Mouse (Mus musculus): Measurements from ENCODE around the gene Myh7b. TPM values are rescaled to one million over a fixed set of nuclear protein-coding genes. Genes with fewer than 3 reads are reported as not detected.

Gene Myh7b
- total RNA-seq, 1 experiment from 2014 or later, result not detected

DNA sequence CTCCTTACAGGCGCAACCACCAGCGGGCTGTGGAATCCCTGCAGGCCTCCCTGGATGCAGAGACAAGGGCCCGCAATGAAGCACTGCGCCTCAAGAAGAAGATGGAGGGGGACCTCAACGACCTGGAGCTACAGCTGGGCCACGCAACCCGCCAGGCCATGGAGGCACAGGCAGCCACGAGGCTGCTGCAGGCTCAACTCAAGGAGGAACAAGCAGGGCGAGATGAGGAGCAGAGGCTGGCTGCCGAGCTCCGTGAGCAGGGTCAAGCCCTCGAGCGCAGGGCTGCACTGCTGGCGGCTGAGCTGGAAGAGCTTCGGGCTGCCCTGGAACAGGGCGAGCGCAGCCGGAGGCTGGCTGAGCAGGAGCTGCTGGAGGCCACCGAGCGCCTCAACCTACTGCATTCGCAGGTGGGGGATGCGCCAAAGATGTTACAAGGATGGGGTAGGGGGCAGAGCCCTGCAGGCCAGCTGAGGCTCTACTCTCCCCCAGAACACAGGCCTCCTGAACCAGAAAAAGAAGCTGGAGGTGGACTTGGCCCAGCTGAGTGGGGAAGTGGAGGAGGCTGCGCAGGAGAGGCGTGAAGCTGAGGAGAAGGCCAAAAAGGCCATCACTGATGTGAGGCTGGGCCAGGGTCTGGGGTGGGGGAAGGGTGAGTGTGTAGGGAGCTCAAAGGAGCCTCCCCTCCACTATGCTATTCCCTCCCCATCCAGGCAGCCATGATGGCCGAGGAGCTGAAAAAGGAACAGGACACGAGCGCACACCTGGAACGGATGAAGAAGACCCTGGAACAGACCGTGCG lies 21.3 kb downstream of the Myh7b start:
- ATAC-seq (replicated peaks; ENCODE audit: low read depth, poor library complexity, severe bottlenecking), result no peak

DNA sequence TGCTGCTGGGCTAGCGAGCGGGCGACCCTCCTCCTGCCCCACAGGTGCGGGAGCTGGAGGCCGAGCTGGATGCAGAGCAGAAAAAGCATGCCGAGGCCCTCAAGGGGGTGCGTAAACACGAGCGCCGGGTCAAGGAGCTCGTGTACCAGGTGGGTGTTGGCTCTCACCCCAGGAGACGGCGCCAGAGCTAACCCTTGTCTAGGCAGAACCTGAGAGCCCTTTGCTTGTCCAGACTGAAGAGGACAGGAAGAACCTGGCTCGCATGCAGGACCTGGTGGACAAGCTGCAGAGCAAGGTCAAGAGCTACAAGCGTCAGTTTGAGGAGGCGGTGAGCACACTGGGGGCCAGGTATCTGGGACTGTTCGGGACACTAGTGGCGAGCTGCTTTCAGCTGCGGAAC lies 22.1 kb downstream of the Myh7b start:
- ATAC-seq (replicated peaks; ENCODE audit: low read depth, poor library complexity, severe bottlenecking), result no peak

DNA sequence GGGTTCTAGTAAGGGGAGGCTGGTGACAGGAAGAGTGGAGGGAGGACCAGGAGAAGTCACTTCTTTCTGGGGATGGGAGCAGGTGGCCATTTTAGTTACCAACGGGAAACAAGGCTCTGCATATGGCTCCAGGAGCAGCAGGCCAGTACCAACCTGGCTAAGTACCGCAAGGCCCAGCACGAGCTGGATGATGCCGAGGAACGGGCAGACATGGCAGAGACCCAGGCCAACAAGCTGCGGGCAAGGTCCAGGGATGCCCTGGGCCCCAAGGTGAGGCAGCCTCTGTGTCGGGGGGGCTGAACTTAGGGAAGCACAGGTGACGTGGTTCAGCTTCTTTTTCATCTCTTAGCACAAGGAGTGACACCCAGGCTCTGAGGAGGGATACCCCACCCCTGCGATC lies 22.7 kb downstream of the Myh7b start:
- ATAC-seq (replicated peaks; ENCODE audit: low read depth, poor library complexity, severe bottlenecking), result no peak

DNA sequence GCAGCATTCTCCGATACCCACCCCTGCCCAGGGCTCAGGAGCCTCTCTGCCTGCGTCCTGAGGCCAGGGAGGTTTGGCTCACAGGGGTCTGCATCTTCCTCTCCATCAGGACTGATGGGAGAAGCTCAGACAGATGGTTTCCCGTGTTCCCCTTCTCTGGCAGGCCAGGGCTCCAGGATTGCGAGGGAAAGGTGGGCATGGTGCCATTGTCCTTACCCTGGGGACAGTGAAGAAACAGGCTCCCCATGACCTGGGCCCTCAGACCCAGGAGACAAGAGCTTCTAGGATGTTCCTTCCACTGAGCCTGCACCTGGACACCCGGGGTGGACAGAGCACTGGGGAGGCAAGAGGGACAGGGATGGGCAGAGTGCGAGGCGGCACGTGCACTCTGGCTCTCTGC lies 23.6 kb downstream of the Myh7b start:
- no peak for ATAC-seq (replicated peaks; ENCODE audit: low read depth, poor library complexity, severe bottlenecking)

- ATAC-seq (replicated peaks; ENCODE audit: low read depth, poor library complexity, severe bottlenecking), result no peak
Measured at GRCm38 (mm10) chr2:155635961-155636360, 24.9 kb downstream of the Myh7b start.

DNA sequence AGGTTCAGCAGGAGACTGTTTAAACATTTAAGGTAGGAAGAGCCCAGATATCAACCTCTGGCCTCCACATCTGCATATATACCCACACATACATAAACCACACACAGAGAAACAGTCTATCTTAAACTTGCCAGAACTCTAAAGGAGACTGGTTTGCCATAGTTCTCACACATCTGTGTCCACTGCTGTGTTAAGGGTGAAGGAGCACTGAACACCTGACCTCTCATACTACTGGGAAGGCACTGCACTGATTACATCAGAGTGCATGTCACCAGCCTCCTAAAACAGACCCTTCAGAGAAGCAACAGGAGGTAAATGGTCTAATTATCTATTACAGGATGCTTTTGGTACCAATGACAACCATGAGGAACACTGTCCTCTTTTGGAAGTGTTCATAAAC lies 25.9 kb downstream of the Myh7b start:
- ATAC-seq (replicated peaks; ENCODE audit: low read depth, poor library complexity, severe bottlenecking), result no peak

DNA sequence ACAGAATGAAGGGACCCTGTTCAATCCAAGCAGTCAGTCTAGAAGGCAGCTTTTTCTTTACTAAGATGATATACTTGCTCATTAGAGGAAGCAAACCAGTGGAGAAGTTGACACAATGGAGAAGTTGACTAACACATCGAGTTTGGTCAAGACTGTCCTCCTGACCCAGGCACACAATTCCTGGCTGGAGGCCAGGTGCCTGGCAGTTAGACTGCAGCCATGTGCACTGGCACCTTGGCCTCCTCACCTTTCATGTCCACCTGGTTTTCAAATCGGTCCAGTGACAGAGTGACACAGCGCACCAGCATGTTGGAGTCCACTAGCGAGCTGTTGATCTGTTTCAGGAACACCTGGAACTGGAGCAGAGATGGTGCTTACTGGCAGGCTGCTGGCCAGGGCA lies 26.4 kb downstream of the Myh7b start:
- no peak for ATAC-seq (replicated peaks; ENCODE audit: low read depth, poor library complexity, severe bottlenecking)

GRCm38 (mm10) chr2:155640656-155641055 lies 29.6 kb downstream of the Myh7b start:
- ATAC-seq (replicated peaks; ENCODE audit: low read depth, poor library complexity, severe bottlenecking), result no peak

GRCm38 (mm10) chr2:155641540-155642472 lies 30.8 kb downstream of the Myh7b start:
- ATAC-seq (replicated peaks; ENCODE audit: low read depth, poor library complexity, severe bottlenecking), result no peak

- no peak for ATAC-seq (replicated peaks; ENCODE audit: low read depth, poor library complexity, severe bottlenecking)
Measured at GRCm38 (mm10) chr2:155645746-155646145, 34.7 kb downstream of the Myh7b start.

- ATAC-seq (replicated peaks; ENCODE audit: low read depth, poor library complexity, severe bottlenecking), result no peak
Measured at GRCm38 (mm10) chr2:155652618-155653017, 41.6 kb downstream of the Myh7b start.

DNA sequence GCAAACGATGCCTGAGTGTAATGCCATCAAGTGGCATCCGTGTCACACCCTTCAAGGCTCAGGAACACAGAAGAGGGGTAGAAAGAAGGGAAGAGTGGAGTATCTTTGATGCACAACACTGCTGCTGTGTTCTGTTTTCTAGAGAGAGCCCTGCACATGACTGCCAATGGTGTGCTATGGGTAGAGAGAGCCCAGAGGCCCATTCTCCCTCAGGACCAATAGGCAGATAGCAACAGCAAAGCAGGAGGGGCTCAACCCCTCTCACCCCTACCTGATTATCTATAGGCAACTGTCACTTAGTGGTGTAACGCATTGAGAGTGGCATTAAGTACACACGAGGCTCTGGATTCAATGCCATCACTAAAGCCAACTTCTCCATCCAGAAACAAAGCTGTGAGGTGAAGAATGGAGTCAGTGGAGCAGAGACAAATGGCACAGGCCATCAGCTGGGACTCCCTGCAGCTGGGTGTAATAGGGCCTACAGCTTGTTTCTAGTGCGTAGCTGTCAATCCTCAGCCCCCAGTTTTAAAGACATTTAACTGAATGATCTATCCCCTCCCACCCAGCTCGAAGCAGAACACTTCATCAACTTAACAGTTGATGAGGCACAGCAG lies 44.9 kb downstream of the Myh7b start:
- ATAC-seq (replicated peaks; ENCODE audit: low read depth, poor library complexity, severe bottlenecking), result no peak

- ATAC-seq (replicated peaks; ENCODE audit: low read depth, poor library complexity, severe bottlenecking), result no peak
Measured at GRCm38 (mm10) chr2:155662390-155662789, 51.4 kb downstream of the Myh7b start.

- ATAC-seq (replicated peaks; ENCODE audit: low read depth, poor library complexity, severe bottlenecking), result peak; percentile 81
Measured at GRCm38 (mm10) chr2:155663097-155663496, 52.1 kb downstream of the Myh7b start.

DNA sequence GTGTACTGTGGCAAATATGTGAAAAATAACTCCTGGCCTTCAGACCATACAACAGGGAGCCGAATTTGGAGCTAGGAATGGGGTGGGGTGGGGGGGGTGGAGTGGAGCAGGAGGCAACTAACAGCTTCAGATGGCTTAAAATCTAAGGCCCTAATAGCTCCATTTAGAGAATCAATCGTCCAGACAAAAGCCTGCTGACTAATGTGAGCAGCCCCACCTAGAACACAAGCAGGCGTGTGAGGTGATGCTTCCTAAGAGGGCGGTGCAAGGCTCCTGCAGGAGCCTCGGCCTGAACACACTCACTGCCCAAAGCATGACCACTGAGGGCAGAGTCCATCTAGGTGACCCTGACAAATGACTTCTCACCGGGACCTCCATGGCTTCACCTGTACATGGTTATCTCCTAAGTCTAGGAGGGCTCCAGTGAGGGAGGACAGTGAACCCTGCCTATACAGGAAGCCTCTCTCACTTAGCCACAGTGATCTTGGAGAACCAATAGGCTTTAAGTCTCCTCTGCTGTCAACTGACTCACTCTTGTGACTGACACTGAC lies 53.0 kb downstream of the Myh7b start:
- ATAC-seq (replicated peaks; ENCODE audit: low read depth, poor library complexity, severe bottlenecking), result no peak

- no peak for ATAC-seq (replicated peaks; ENCODE audit: low read depth, poor library complexity, severe bottlenecking)
Measured at GRCm38 (mm10) chr2:155667881-155668280, 56.9 kb downstream of the Myh7b start.

- peak; percentile 52; the same call in 1 of the 2 replicates for ATAC-seq (replicated peaks; ENCODE audit: low read depth, poor library complexity, severe bottlenecking)
Measured at GRCm38 (mm10) chr2:155668461-155668860, 57.4 kb downstream of the Myh7b start.

- ATAC-seq (replicated peaks; ENCODE audit: low read depth, poor library complexity, severe bottlenecking), result no peak
Measured at GRCm38 (mm10) chr2:155671236-155671635, 60.2 kb downstream of the Myh7b start.

- ATAC-seq (replicated peaks; ENCODE audit: low read depth, poor library complexity, severe bottlenecking), result 0 out of 2 replicates have a peak, but pooled peaks have one; percentile 60
Measured at GRCm38 (mm10) chr2:155673546-155673945, 62.5 kb downstream of the Myh7b start.

GRCm38 (mm10) chr2:155675118-155675517 lies 64.1 kb downstream of the Myh7b start:
- ATAC-seq (replicated peaks; ENCODE audit: low read depth, poor library complexity, severe bottlenecking), result no peak

Data from common myeloid progenitor, adult 5-6 weeks (primary cell).